Mouse (Mus musculus) cerebellum, adult 2 months (tissue): ENCODE results near the gene Vmn2r85. TPM values are rescaled to one million over a fixed set of nuclear protein-coding genes. Genes with fewer than 3 reads are reported as not detected.

Experiments
- DNase-seq, 2 experiments: peaks; one replicate each; pipeline ENCODE4 v3.0.0; 2021
- H3K27ac ChIP-seq: fragments of 200-500 bp; 2 replicates; pipeline ENCODE4 v1.5.1; 2012; ENCODE audit warnings: low read length, control low read depth, inconsistent platforms; ENCODE audit not compliant: insufficient read depth
- H3K27me3 ChIP-seq: fragments of 200-500 bp; 2 replicates; pipeline ENCODE4 v1.6.1; 2012; ENCODE audit warnings: inconsistent platforms, mild to moderate bottlenecking, low read length, moderate library complexity; ENCODE audit not compliant: control insufficient read depth, insufficient read depth
- H3K4me1 ChIP-seq: fragments of 200-500 bp; 2 replicates; pipeline ENCODE4 v1.6.1; 2011; ENCODE audit warnings: low read length; ENCODE audit not compliant: control insufficient read depth, insufficient read depth
- H3K4me3 ChIP-seq: fragments of 200-500 bp; replicated peaks from 2 replicates; pipeline ENCODE3; 2011; ENCODE audit warnings: mild to moderate bottlenecking, low read depth, low read length, control low read depth; ENCODE audit not compliant: insufficient read depth
- CTCF ChIP-seq: fragments of 200-500 bp; IDR thresholded peaks from 2 replicates; pipeline ENCODE4 v1.5.1; 2011; ENCODE audit warnings: low read depth, mild to moderate bottlenecking, control low read depth, low read length, moderate library complexity, borderline replicate concordance; ENCODE audit not compliant: insufficient read depth
- POLR2A ChIP-seq: fragments of 200-500 bp; IDR thresholded peaks from 2 replicates; pipeline ENCODE4 v1.6.1; 2011; ENCODE audit warnings: low read length, control low read depth, borderline replicate concordance; ENCODE audit not compliant: insufficient read depth
- WGBS: fragments of 180-500 bp; shearing (Covaris S2); methylation state at CpG from one replicate; pipeline ENCODE4 v1.1.7; 2018; 5-methylcytosine and 5-hydroxymethylcytosine counted together
- polyA plus RNA-seq: library from polyadenylated mRNA; depleted of rRNA; stranded (reverse); fragments of >200 nt; gene quantifications from 2 replicates; pipeline ENCODE4 v1.2.3, GENCODE M21; 2012; rRNA removed

The Vmn2r85 gene
- polyA plus RNA-seq, 1 experiment, result 0.20 TPM

DNA sequence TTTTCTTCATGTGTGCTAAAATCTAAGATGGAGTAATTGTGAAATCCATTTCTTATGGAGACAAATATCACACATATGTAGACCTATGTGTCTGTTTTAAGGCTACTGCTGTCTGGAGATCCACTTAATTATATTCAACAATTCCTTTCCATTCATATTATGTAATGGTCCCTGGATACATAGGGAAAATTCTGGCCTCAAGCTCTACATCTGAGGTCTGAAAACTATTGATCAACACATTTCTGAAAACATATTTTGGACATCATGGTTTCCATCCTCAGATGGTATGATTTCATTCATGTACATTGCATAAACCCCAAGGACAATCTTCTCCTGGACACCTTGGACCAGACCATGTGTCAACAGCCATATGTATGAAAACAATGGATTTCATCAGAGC, 35.3 kb downstream of the Vmn2r85 start, which contains the start of gene Vmn2r84:
Gene Vmn2r84 (minus strand): TSS at position 101 of the 400 bp plus-strand sequence.
- no peak for DNase-seq
- no peak within 1 kb of the TSS for H3K4me3 ChIP-seq
- H3K27me3 ChIP-seq, result no peaks in the 10 kb centered on the region
- TF ChIP-seq POLR2A (no peak), CTCF (no peak)
- H3K4me1 ChIP-seq, result no peaks in the 10 kb centered on the region
- H3K27ac ChIP-seq, result no peak within 1 kb of the TSS

DNA sequence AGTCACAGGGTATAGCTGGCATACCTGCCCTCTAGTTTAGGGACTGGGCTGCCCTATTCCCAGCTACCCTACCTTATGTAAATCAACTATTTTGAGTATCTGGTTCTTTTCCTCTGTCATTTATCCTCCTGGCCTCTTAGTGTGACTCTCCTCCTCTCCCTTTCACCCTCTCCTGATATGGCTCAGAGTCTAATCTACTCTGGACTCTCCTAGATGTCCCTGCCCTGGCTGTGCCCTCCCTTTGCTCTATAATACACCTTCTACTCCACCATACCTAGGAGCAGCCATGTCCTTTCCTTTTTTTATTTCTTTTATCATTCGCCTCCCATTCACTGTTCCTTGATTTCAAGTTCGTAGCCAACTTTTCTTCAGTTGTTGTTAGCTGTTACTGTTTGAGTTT, 54.4 kb downstream of the Vmn2r85 start:
- DNase-seq, result no peak
- Histone ChIP-seq H3K4me3 (no peak overlapping the region), H3K27me3 (no peaks in the 10 kb centered on the region), H3K27ac (no peak overlapping the region), H3K4me1 (no peaks in the 10 kb centered on the region)
- 80% methylated on average over 2 of the region's 2 CpGs for WGBS
- no peak for TF ChIP-seq POLR2A
- no peak for TF ChIP-seq CTCF

DNA sequence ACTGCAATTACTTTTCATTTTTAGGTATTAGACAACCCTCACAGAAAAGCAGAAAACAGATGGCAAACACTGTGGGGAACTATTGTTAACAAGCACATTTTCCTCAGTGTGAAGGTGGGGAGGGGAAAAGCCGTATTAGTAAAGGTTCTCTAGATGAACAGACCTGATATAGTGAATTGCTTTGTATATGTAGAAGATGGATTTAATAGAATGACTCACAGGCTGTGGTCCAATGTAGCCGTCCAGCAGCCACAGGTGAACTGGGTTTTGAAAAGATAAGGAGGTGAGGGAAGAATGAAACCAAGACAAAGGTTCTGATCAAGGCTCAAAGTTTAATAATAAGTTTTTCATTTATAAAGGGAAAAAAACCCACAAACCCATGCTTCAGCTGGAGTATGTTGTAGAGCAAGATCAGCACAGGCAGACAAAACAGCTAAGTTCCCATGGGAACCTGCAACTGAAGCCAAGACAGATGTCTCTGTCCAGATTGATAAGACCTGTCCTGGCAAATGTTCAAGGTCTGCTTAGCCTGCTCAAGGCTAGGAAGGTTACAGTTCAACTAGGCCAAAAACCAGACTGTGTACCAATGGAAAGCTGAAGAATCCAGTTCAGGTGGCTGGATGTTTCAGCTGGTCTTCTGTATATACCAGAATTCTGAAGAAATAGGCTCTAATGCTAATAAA, 56.9 kb downstream of the Vmn2r85 start:
- WGBS, result 50% methylated on average over 2 of the region's 2 CpGs
- Histone ChIP-seq H3K27me3 (no peaks in the 10 kb centered on the region), H3K4me3 (no peak overlapping the region), H3K4me1 (no peaks in the 10 kb centered on the region), H3K27ac (no peak overlapping the region)
- TF ChIP-seq POLR2A (no peak), CTCF (no peak)
- DNase-seq, result no peak

DNA sequence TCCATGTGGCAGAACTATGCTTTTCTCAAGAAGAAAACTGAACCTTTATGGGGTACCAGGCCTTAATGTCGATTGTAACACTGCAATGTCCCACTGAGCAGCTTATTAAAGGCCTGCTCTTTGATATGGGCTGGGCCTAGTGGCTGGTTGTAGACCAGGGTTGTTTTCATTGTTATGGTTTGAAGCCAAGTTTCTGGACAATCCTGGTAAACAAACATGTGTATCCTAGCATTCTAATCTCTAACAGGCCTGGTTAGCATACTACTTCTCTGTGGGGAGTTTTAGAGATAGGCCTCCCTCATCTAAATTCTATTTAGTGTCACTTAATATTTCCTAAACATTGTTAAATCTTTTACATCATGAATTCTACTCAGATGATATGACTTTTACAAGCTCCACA, 57.9 kb downstream of the Vmn2r85 start:
- DNase-seq, result no peak
- TF ChIP-seq CTCF (no peak), POLR2A (no peak)
- H3K4me3 ChIP-seq, result no peak overlapping the region
- no peak overlapping the region for H3K27ac ChIP-seq
- no peaks in the 10 kb centered on the region for H3K4me1 ChIP-seq
- WGBS, result 37% methylated on average over 1 of the region's 1 CpGs
- H3K27me3 ChIP-seq, result no peaks in the 10 kb centered on the region

DNA sequence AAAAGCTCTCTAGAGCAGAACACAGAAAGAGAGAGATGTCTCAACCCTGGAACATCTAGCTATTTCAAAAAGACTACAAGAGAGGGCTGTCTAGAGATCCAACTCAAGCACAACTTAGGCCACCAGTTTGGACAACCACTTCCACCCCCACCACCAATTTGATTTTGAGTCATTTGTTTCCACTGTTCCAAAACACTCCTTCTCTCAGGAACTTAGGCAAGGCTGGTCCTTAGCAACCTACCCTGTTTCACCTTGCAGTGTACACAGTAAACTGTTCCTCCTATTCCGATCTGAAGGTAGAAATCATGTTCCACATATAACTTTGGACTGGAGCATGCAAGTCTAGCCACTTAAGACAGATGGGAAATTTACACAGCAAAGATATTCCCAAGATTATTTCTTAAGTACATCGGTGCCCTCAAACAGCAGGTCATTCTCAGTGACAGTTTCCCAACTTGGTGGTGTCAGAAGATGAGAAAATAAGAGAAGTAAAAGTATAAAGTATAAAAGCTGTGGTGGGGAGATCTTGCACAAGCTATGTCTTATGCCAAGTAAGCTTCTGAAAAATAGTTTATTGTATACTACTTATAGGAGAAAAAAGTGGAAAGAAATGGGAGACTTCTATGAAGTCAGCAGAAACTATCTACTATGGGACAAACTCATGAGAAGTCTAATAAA, 59.4 kb downstream of the Vmn2r85 start:
- WGBS, result 90% methylated on average over 2 of the region's 2 CpGs

DNA sequence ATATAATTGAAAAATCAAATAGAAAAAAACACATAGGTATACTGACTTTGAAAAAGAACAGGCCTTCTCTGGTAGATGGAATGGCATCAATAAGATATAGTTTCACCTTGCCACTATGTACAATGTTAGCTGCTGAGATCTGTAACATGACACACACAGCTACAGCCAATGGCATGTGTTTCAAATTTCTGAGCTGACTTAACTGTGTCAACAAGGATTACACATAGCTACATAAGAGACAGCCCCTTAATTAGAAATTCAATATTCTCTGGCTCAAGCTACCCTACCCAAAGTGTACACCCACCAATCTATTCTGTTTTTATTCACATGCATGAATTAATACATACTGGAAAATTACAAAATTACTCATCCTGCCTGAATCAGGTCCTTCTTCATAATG, 61.1 kb downstream of the Vmn2r85 start:
- Histone ChIP-seq H3K27me3 (no peaks in the 10 kb centered on the region), H3K27ac (no peak overlapping the region), H3K4me1 (no peaks in the 10 kb centered on the region), H3K4me3 (no peak overlapping the region)
- TF ChIP-seq CTCF, result no peak
- TF ChIP-seq POLR2A, result no peak
- no peak for DNase-seq

More for the DNA sequence above, 59.4 kb downstream of the Vmn2r85 start:
- TF ChIP-seq POLR2A, result no peak
- TF ChIP-seq CTCF, result no peak
- Histone ChIP-seq H3K27me3 (no peaks in the 10 kb centered on the region), H3K4me1 (no peaks in the 10 kb centered on the region), H3K4me3 (no peak overlapping the region), H3K27ac (no peak overlapping the region)
- no peak for DNase-seq

DNA sequence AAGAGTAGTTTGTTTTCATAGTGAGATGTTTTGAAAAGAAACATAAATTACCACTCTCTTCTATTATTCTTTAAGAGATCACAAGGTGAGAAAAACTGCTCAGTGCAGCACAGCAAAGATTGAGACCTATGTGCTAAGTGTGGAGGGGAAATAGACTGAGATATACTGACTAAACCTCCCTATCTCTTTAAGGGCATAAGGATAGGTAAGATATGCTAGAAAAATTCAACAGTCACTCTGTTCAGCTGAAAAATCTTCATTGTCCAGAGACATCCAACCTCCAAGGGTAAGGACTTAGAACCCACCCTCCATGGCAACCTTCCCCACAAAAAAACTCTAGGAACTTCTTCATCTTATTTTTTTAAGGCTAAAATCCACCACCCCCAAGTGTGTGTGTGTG, 64.7 kb downstream of the Vmn2r85 start:
- Histone ChIP-seq H3K4me3 (no peak overlapping the region), H3K27ac (no peak overlapping the region), H3K27me3 (no peaks in the 10 kb centered on the region), H3K4me1 (no peaks in the 10 kb centered on the region)
- no peak for DNase-seq
- TF ChIP-seq CTCF (no peak), POLR2A (no peak)

Other genes starting within 250 kb of the Vmn2r85 start
- not detected in 2 replicates for gene Olfr826, start 245.5 kb downstream of the Vmn2r85 start, polyA plus RNA-seq
- not detected in 2 replicates for gene Olfr827, start 215.3 kb downstream of the Vmn2r85 start, polyA plus RNA-seq
- gene Neurod4, start 149.5 kb downstream of the Vmn2r85 start, polyA plus RNA-seq, result 0.30 and 0.38 TPM in 2 replicates
- 0.06 and 0.11 TPM in 2 replicates for gene Tespa1, start 106.8 kb downstream of the Vmn2r85 start, polyA plus RNA-seq
- gene Vmn2r84, start 35.4 kb downstream of the Vmn2r85 start, polyA plus RNA-seq, result 0.16 and 0.23 TPM in 2 replicates
- 0.11 and 0.13 TPM in 2 replicates for gene Vmn2r86, start 26.3 kb upstream of the Vmn2r85 start, polyA plus RNA-seq
- 0.48 and 0.56 TPM in 2 replicates for gene Vmn2r87, start 67.7 kb upstream of the Vmn2r85 start, polyA plus RNA-seq